17 mouse cellular contexts compared by ENCODE assay signal in genomic region chr1:172390769-172391168, GRCm38 (mm10). TPM values are rescaled to one million over a fixed set of nuclear protein-coding genes. Genes with fewer than 3 reads are reported as not detected.
DNase-seq lines count a peak whose midpoint lies in the region; TF ChIP-seq lines count a peak whose summit lies in the region.
"Had no signal": no experiment of that assay in that cellular context is flagged by ENCODE, and none has a peak within 500 bp of the region (broad histone marks: within the 10 kb centered on the region; RNA-seq: fewer than 3 reads in every experiment).

No protein-coding gene starts in this region.

- peak; percentile 53 for DNase-seq in A20 (ENCODE audit: low read depth, low spot score)
- peak; percentile 48 for DNase-seq in ES-CJ7 (ENCODE audit: low read depth, low spot score)
- peak; percentile 48 for DNase-seq in induced T-regulatory cell, adult 2 months (ENCODE audit: low read depth)
- DNase-seq in right cerebral cortex, adult 2 months (ENCODE audit: low spot score in 2 of 2), result no peak
- DNase-seq in frontal cortex, postnatal 36 days (ENCODE audit: low spot score in 2 of 2), result no peak
- no peak for DNase-seq in right cerebral cortex, postnatal 14 days
- no peak for DNase-seq in ovary, postnatal 14 days (ENCODE audit: low spot score)
- DNase-seq: adrenal gland, postnatal 10 days; heart, adult 11 months; kidney, adult 18-20 months; kidney, postnatal 36 days; midbrain, embryonic 14.5 days; right cerebral cortex, adult 18-20 months had no signal

- no peaks in the 10 kb centered on the region for H3K79me2 ChIP-seq in myocyte (ENCODE audit: control insufficient read depth, insufficient read depth)

- TF ChIP-seq POLR2A in myocyte (IDR thresholded peaks at IDR 0.05; ENCODE audit: insufficient read length, low read depth), result no peak

- H3K4me2 ChIP-seq in myocyte (ENCODE audit: low read depth), result peak overlapping the region; percentile 27
- H3K4me2 ChIP-seq: limb, embryonic 12.5 days; lung, embryonic 15.5 days; stomach, embryonic 15.5 days had no signal

- H3K27me3 ChIP-seq in myocyte (ENCODE audit: control insufficient read depth, insufficient read depth, insufficient read length), result no peaks in the 10 kb centered on the region
- H3K27me3 ChIP-seq: lung, embryonic 15.5 days; stomach, embryonic 15.5 days had no signal

- H3K4me3 ChIP-seq in myocyte, result no peak overlapping the region
- H3K4me3 ChIP-seq: limb, embryonic 12.5 days; lung, embryonic 15.5 days; stomach, embryonic 15.5 days had no signal

- no peak overlapping the region for H3ac ChIP-seq in myocyte (ENCODE audit: control insufficient read depth, insufficient read length)

- H3K36me3 ChIP-seq in myocyte (ENCODE audit: control insufficient read depth, insufficient read depth), result peaks cover 2% of the 10 kb centered on the region
- H3K36me3 ChIP-seq: limb, embryonic 12.5 days; lung, embryonic 15.5 days; stomach, embryonic 15.5 days had no signal

TF ChIP-seq in myocyte, 11 proteins besides CTCF, POLR2A, EP300 and RAD21:
- TF ChIP-seq TCF12 (IDR thresholded peaks at IDR 0.05; ENCODE audit: insufficient read depth, poor library complexity, severe bottlenecking) (no peak), MAX (IDR thresholded peaks at IDR 0.05; ENCODE audit: low read depth) (no peak), E2F4 (IDR thresholded peaks at IDR 0.05; ENCODE audit: insufficient read depth) (no peak), TCF3 (IDR thresholded peaks at IDR 0.05; ENCODE audit: insufficient read length, low read depth) (no peak), USF1 (IDR thresholded peaks at IDR 0.05; ENCODE audit: low read depth) (no peak), MYOD1 (IDR thresholded peaks at IDR 0.05; ENCODE audit: control insufficient read depth in 1 of 3, insufficient read length in 2 of 3, low read depth in 2 of 3) (no peak), MYOG (IDR thresholded peaks at IDR 0.05; ENCODE audit: control insufficient read depth in 1 of 3, insufficient read depth in 1 of 3, insufficient read length in 2 of 3, low read depth in 2 of 3) (no peak)

RNA-seq across cellular contexts. Expression of gene Pigm, which starts 14.4 kb away (rescaled TPM):
- polyA plus RNA-seq in myocyte (2012; fragmentation: generic; extraction: Trizol), result 2.7 TPM

RNA-seq across cellular contexts. Expression of gene Kcnj10, which starts 49.8 kb away (rescaled TPM):
- polyA plus RNA-seq in myocyte (2012; fragmentation: generic; extraction: Trizol), result not detected

Comparison
In these comparisons a context has a peak if more than half of its experiments do, and no peak if none do; other contexts are left out.
1. DNase-seq: peak in A20 (single experiment), ES-CJ7 (single experiment) and induced T-regulatory cell, adult 2 months (single experiment); none in right cerebral cortex, adult 2 months (0 of 2), frontal cortex, postnatal 36 days (0 of 2), right cerebral cortex, postnatal 14 days (single experiment) and ovary, postnatal 14 days (single experiment).